Mouse (Mus musculus) embryonic facial prominence, embryonic 10.5 days (tissue): ENCODE measurements around the gene Zfpl1. TPM values are rescaled to one million over a fixed set of nuclear protein-coding genes. Genes with fewer than 3 reads are reported as not detected.

Experiments
- DNase-seq: peaks from one replicate; pipeline ENCODE4 v3.0.0-alpha.2; 2017; ENCODE audit warnings: low spot score
- H3K27ac ChIP-seq: fragments of 300-500 bp; sonication (generic); replicated peaks from 2 replicates; pipeline ENCODE4 v1.5.1; 2016; ENCODE audit warnings: mild to moderate bottlenecking
- H3K27me3 ChIP-seq: fragments of 300-500 bp; sonication (generic); replicated peaks from 2 replicates; pipeline ENCODE4 v1.6.1; 2016; ENCODE audit warnings: low read depth, mild to moderate bottlenecking; ENCODE audit not compliant: poor library complexity, severe bottlenecking
- H3K36me3 ChIP-seq: fragments of 300-500 bp; sonication (generic); replicated peaks from 2 replicates; pipeline ENCODE4 v1.6.1; 2016; ENCODE audit warnings: mild to moderate bottlenecking, moderate library complexity
- H3K4me1 ChIP-seq: fragments of 300-500 bp; sonication (generic); 2 replicates; pipeline ENCODE4 v1.6.1; 2016
- H3K4me3 ChIP-seq: fragments of 300-500 bp; sonication (generic); 2 replicates; pipeline ENCODE4 v1.5.1; 2016; ENCODE audit warnings: mild to moderate bottlenecking, moderate library complexity
- H3K9me3 ChIP-seq: fragments of 300-500 bp; sonication (generic); 2 replicates; pipeline ENCODE4 v1.6.1; 2016; ENCODE audit warnings: mild to moderate bottlenecking
- WGBS: fragments of 180-500 bp; shearing (Covaris S2); methylation state at CpG from one replicate; pipeline ENCODE4 v1.1.7; 2016; 5-methylcytosine and 5-hydroxymethylcytosine counted together
- polyA plus RNA-seq: library from polyadenylated mRNA; unstranded; fragments of >200 nt; fragmentation: Nextera tagmentation; extraction: Ambion mirVana; gene quantifications from 2 replicates; pipeline ENCODE4 v1.2.1, GENCODE M21; 2016

Zfpl1 gene
- polyA plus RNA-seq, 1 experiment from 2014 or later = 79.7 TPM

- no peaks in the 10 kb centered on the region for H3K9me3 ChIP-seq
- peaks cover 56% of the 10 kb centered on the region for H3K4me1 ChIP-seq
- WGBS = 94% methylated on average over 6 of the region's 6 CpGs
- H3K27ac ChIP-seq = no peak overlapping the region
- peaks cover 38% of the 10 kb centered on the region for H3K36me3 ChIP-seq
- peak overlapping the region; percentile 94; the same call in 1 of the 2 replicates for H3K4me3 ChIP-seq
- H3K27me3 ChIP-seq = no peaks in the 10 kb centered on the region
- DNase-seq = peak; percentile 7
Observed at GRCm38 (mm10) chr19:6063081-6063480, 21.7 kb downstream of the Zfpl1 start.

DNA sequence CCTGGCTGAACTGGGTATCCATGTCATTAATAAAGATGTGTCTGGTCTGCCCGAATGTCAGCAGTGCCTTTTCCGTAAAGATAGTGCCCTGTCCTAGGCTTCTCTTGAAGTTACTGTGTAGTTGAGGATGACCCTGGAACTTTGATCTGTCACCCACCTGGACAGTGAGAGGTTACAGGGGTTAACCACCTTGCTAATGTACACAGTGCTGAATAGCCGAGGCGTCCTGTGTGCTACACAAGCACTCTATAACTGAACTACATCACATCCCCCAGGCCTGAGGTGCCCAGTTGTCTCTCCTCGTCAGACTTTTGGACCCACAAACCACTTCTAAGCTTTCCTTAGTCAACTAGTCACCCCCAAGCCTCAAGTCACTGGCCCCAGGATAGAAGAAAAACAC is 22.3 kb downstream of the Zfpl1 start:
- DNase-seq = peak; percentile 8
- Histone ChIP-seq H3K4me1 (peaks cover 49% of the 10 kb centered on the region), H3K27ac (peak overlapping the region; percentile 94)

GRCm38 (mm10) chr19:6061641-6062302 is 23.0 kb downstream of the Zfpl1 start:
- H3K4me1 ChIP-seq = peaks cover 45% of the 10 kb centered on the region

More for the DNA sequence above, 22.3 kb downstream of the Zfpl1 start:
- H3K36me3 ChIP-seq = peaks cover 38% of the 10 kb centered on the region
- no peaks in the 10 kb centered on the region for H3K9me3 ChIP-seq
- WGBS = 75% methylated on average over 5 of the region's 5 CpGs
- no peaks in the 10 kb centered on the region for H3K27me3 ChIP-seq
- peak overlapping the region; percentile 94 for H3K4me3 ChIP-seq

GRCm38 (mm10) chr19:6061021-6061533 is 23.7 kb downstream of the Zfpl1 start, which contains the start of gene Znhit2:
Gene Znhit2 (plus strand): TSS chr19:6061192.
- Histone ChIP-seq H3K27ac (peak within 1 kb of the TSS; percentile 94), H3K4me1 (peaks cover 45% of the 10 kb centered on the region), H3K27me3 (no peaks in the 10 kb centered on the region), H3K9me3 (no peaks in the 10 kb centered on the region), H3K36me3 (peaks cover 41% of the 10 kb centered on the region), H3K4me3 (peak within 1 kb of the TSS; percentile 94)
- WGBS = under 1% methylated on average over 58 of the region's 58 CpGs
- DNase-seq = peak; percentile 93

More at GRCm38 (mm10) chr19:6061641-6062302, 23.0 kb downstream of the Zfpl1 start:
- Histone ChIP-seq H3K27me3 (no peaks in the 10 kb centered on the region), H3K36me3 (peaks cover 38% of the 10 kb centered on the region), H3K27ac (peak overlapping the region; percentile 94), H3K9me3 (no peaks in the 10 kb centered on the region), H3K4me3 (peak overlapping the region; percentile 94)
- WGBS = 3% methylated on average over 44 of the region's 44 CpGs
- DNase-seq = peak; percentile 56

GRCm38 (mm10) chr19:6058966-6059365 is 25.8 kb downstream of the Zfpl1 start:
- no peak overlapping the region for H3K27ac ChIP-seq
- 86% methylated on average over 5 of the region's 5 CpGs for WGBS
- peak overlapping the region; percentile 70 for H3K4me3 ChIP-seq
- no peak for DNase-seq
- no peaks in the 10 kb centered on the region for H3K9me3 ChIP-seq
- peaks cover 45% of the 10 kb centered on the region for H3K4me1 ChIP-seq
- peaks cover 61% of the 10 kb centered on the region for H3K36me3 ChIP-seq
- no peaks in the 10 kb centered on the region for H3K27me3 ChIP-seq

DNA sequence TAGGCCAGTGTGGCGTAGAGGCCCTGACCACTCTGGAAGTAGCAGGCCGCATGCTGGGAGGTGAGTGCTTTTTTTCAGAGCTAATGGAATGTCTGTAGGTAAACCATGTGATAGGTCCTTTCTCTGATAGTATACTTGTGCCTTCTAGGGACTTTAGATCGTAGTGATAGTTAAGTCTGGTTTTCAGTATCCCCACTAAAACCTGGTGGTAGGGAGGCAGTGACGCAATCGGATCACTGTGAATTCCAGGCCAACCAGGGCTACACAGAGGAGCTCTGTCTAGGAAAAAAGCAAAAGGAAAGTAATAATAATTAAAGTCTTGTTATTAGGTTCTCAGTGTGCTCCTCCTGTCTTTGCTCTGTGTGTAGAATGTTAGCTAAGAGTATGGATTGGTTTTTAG is 26.2 kb downstream of the Zfpl1 start:
- H3K27me3 ChIP-seq = no peaks in the 10 kb centered on the region
- H3K9me3 ChIP-seq = no peaks in the 10 kb centered on the region
- 36% methylated on average over 5 of the region's 5 CpGs for WGBS
- peak overlapping the region; percentile 70 for H3K4me3 ChIP-seq
- peaks cover 45% of the 10 kb centered on the region for H3K4me1 ChIP-seq
- H3K27ac ChIP-seq = peak overlapping the region; percentile 90
- no peak for DNase-seq
- peaks cover 61% of the 10 kb centered on the region for H3K36me3 ChIP-seq

DNA sequence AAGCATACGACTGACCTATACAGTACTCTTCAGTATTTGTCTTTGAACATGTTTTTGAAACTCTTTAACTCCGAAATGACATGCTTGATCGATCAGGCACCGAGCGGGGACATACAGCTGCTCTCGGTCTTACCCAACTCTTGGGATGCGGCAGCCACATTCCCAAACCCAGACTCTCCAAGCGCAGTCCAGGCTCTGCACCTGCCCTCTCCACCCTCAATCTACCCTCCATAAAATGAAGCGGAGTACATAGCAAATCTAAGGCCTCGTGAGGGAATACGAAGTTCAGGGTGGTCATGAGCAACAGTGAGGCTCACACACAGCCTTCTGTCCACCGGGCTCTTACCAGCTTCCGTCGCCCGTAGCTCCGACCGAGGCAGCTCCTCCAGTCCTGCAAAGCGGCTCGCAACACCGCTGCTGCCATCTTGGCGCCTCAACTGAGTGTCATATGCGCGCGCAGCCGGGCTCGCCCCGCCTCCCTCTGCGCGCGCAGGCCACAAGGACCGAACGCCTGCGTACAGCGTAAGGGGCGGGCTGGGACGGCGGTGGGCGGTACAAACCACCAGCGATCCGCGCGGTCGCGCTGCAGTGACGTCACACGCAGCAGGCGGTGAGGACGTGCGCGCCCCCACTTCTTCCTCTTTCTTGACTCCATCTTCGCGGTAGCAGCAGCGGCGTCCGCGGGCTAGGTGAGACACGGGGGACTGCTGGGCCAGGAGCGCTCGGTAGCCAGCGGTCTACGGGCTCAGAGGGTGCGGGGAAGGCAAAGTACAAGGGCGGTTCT is 27.3 kb downstream of the Zfpl1 start, which contains the start of the genes Mrpl49 and Fau:
Gene Mrpl49, minus strand, starts transcription at position 473 of the 784 bp plus-strand sequence.
Gene Fau, plus strand, starts transcription at position 532 of the 784 bp plus-strand sequence.
- Histone ChIP-seq H3K9me3 (no peaks in the 10 kb centered on the region), H3K27ac (peak within 1 kb of the TSS; percentile 90), H3K36me3 (peaks cover 61% of the 10 kb centered on the region), H3K4me1 (peaks cover 37% of the 10 kb centered on the region), H3K4me3 (peak within 1 kb of the TSS; percentile 70), H3K27me3 (no peaks in the 10 kb centered on the region)
- peak; percentile 99 for DNase-seq
- under 1% methylated on average over 63 of the region's 63 CpGs for WGBS

- Histone ChIP-seq H3K4me1 (peaks cover 29% of the 10 kb centered on the region), H3K27ac (no peak overlapping the region), H3K9me3 (no peaks in the 10 kb centered on the region), H3K27me3 (no peaks in the 10 kb centered on the region), H3K4me3 (peak overlapping the region; percentile 70), H3K36me3 (peaks cover 65% of the 10 kb centered on the region)
- DNase-seq = no peak
- 70% methylated on average over 4 of the region's 4 CpGs for WGBS
Observed at GRCm38 (mm10) chr19:6056696-6057095, 28.1 kb downstream of the Zfpl1 start.

DNA sequence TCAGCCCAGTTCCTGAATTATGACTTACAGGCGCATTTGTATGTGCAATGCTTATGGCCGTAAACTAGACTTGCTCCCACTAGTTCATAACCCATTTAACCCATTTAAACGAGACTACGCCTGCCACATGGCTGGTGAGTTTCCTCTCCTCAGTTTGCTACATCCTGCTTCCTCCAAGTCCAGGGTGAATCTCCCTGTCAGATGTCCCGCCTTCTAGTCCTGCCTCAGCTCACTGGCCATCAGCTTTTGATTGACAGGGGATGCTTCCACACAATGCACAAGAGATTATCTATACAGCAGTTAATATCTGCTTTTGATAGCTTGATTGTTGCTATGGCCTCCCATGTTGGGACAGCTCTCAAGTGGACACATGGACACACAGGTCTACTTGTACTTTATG is 30.5 kb downstream of the Zfpl1 start:
- peaks cover 79% of the 10 kb centered on the region for H3K36me3 ChIP-seq
- peaks cover 20% of the 10 kb centered on the region for H3K4me1 ChIP-seq
- no peaks in the 10 kb centered on the region for H3K9me3 ChIP-seq
- H3K27ac ChIP-seq = no peak overlapping the region
- no peak for DNase-seq
- 86% methylated on average over 5 of the region's 5 CpGs for WGBS
- no peak overlapping the region for H3K4me3 ChIP-seq
- no peaks in the 10 kb centered on the region for H3K27me3 ChIP-seq

GRCm38 (mm10) chr19:6052516-6052915 is 32.2 kb downstream of the Zfpl1 start:
- H3K4me3 ChIP-seq = no peak overlapping the region
- no peak for DNase-seq
- H3K36me3 ChIP-seq = peaks cover 85% of the 10 kb centered on the region
- H3K9me3 ChIP-seq = no peaks in the 10 kb centered on the region
- WGBS = 91% methylated on average over 7 of the region's 7 CpGs
- peaks cover 24% of the 10 kb centered on the region for H3K4me1 ChIP-seq
- no peak overlapping the region for H3K27ac ChIP-seq
- H3K27me3 ChIP-seq = no peaks in the 10 kb centered on the region

- H3K4me1 ChIP-seq = peaks cover 26% of the 10 kb centered on the region
- peak overlapping the region; percentile 82; the same call in 1 of the 2 replicates for H3K4me3 ChIP-seq
- no peaks in the 10 kb centered on the region for H3K27me3 ChIP-seq
- no peak for DNase-seq
- H3K36me3 ChIP-seq = peaks cover 60% of the 10 kb centered on the region
- no peak overlapping the region for H3K27ac ChIP-seq
- no peaks in the 10 kb centered on the region for H3K9me3 ChIP-seq
- 87% methylated on average over 11 of the region's 11 CpGs for WGBS
Observed at GRCm38 (mm10) chr19:6048681-6049410, 35.9 kb downstream of the Zfpl1 start.

DNA sequence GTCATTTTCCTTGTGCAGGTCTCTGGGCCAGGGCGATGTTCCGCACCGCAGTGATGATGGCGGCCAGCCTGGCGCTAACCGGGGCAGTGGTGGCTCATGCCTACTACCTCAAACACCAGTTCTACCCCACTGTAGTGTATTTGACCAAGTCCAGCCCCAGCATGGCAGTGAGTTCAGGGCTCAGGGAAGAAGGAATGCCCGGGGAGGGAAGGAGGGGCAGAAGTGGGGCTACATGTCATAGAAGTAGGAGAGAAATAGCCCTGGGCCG is 36.9 kb downstream of the Zfpl1 start:
- Histone ChIP-seq H3K4me1 (peaks cover 26% of the 10 kb centered on the region), H3K9me3 (no peaks in the 10 kb centered on the region), H3K36me3 (peaks cover 50% of the 10 kb centered on the region), H3K4me3 (peak overlapping the region; percentile 82), H3K27me3 (no peaks in the 10 kb centered on the region), H3K27ac (no peak overlapping the region; the same call in 1 of the 2 replicates)
- WGBS = 90% methylated on average over 8 of the region's 8 CpGs
- DNase-seq = no peak
